Mouse (Mus musculus) T-helper 2 cell (primary cell): Measurements from ENCODE around the gene Il1rl2.

Experiments used
- in situ Hi-C: fragments of 300-600 bp; cut with MboI, MseI; formaldehyde crosslinking; loops from one replicate; pipeline ENCODE4 v1.15.1; 2025; ENCODE audit warnings: high pct_unique_total_duplicates

The Il1rl2 gene

GRCm38 (mm10) chr1:40324955-40325702, 719 bp downstream of the Il1rl2 start:
- in situ Hi-C loops: no loop called here

DNA sequence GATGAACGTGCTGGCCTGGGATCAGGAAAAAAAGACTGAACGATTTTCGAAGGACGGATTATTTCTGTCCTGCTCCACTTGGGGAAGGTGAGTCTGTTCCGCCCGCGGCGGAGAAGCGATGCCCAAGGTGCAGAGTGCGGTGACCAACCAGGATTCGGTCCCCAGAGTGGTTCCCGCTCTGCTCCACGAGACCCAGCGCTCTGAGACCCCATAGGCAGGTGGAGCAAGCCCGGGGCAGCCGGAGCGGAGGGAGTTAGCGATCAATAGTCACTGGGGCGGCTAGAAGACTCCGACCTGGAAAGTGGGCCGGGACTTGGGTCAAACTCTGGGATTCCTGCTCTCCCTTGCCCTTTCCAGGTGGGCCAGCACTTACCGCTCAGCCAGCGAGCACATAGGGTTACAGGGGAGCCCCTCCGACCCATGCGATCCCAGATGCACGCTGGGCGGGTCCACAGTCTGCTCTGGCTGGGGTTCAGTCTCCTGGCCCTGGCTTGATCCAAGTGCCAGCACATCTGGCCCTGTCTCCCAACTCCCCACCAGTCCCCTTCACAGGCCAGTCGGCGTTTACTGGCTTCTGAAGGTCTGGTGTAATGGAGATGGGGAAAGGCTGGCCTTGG, 1.4 kb downstream of the Il1rl2 start:
- in situ Hi-C loops: no loop called here

- in situ Hi-C loops: no loop called here
These were observed 3.2 kb downstream of the Il1rl2 start for GRCm38 (mm10) chr1:40327604-40328003.

DNA sequence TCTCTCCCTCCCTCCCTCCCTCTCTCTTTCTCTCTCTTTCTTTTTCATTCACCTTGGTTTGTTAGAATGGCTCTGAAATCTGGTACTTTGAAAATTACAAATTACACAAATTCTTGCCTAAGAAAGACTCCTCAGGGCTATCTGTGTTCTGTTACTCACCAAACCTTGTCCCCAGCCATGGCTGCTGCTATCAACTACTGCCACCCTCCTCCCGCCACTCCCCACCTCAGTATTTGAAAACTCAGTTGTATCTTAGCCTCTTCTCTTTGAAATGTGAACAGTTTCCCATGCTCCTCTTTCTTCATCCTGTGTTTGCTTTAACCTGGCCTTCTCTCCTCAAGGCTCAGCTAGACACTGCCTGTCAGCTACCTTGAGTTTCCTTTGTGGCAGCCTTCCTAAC, 5.1 kb downstream of the Il1rl2 start:
- in situ Hi-C loops: no loop called here

DNA sequence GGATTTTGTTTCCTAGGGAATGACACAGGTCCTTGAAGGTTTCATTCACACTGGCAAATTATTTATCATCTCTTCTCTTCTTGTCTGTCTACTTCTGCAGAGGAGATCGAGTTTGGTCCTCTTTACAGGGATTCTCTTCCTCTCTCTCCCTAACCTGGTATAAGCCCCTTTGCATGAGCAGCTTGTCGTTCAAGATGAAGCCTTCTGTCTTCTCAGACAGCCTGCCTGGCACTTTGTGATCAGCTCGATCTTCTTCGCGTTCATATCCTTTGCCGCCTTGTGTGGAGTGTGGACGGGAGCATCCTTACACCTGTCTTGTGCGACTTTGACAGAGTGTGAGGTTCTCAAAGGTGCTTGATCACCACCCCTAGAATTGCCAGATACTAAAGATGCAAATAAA, 5.8 kb downstream of the Il1rl2 start:
- in situ Hi-C loops: no loop called here

DNA sequence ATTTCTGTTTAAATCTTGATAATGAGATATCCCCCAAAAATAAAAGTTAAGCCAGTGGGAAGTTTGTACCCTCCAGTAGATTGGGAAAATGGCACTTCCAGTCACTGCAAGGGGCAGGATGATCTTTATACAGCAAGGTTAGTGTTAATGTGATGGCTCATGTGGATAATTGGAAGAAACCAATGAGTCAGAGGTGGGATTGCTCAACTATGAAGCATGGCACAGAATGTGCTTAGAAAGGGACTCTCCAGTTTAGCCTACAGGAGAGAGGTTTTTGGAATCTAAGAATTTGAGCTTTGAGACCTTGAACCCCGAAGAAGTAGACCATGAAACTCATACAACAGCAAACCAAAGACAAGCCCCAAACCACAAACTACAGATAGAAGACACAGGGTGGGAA, 14.9 kb downstream of the Il1rl2 start:
- in situ Hi-C loops: no loop called here

- in situ Hi-C loops: no loop called here
These were observed 15.7 kb downstream of the Il1rl2 start for GRCm38 (mm10) chr1:40340102-40340501.

GRCm38 (mm10) chr1:40352158-40352903, 27.9 kb downstream of the Il1rl2 start:
- in situ Hi-C loops: no loop called here

DNA sequence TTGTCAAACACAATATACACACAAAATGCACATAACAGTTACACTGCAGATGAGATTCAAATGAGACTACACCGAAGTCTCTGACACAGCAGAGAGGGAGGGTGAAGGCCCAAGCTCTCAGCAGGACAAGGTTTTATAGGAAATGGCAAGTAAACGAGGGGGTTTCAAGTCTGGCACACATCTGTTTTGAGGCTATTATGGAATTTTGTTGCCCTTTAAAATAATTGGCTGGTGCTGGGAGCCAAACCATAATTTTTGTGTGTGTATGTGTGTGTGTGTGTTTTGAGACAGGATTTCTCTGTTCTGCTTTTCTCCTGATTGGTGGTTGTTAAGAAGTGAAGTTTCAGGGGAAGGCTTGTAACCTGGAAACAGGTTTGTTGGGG, 28.5 kb downstream of the Il1rl2 start:
- in situ Hi-C loops: no loop called here

DNA sequence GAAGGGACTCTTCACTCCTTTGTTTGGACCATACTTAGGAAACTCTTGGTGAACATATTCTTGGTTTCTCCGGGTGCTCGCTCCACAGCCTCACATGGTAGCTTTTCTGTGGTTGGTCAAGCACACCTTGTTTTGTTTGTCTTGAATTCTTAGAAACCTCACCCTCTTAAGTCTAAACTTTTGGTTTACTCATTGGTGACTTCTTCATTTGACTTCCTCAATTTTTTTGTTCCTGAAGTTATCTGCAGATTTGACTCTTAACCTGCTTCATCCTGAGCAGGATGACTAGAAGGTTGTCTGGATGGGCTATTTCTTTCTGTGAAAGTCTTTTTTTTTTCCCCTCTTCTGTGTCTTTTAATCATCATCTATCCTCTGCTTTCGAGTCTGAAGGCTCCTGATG, 30.3 kb downstream of the Il1rl2 start:
- in situ Hi-C loops: no loop called here

- in situ Hi-C loops: no loop called here
These were observed 31.0 kb downstream of the Il1rl2 start for GRCm38 (mm10) chr1:40355431-40355843.

DNA sequence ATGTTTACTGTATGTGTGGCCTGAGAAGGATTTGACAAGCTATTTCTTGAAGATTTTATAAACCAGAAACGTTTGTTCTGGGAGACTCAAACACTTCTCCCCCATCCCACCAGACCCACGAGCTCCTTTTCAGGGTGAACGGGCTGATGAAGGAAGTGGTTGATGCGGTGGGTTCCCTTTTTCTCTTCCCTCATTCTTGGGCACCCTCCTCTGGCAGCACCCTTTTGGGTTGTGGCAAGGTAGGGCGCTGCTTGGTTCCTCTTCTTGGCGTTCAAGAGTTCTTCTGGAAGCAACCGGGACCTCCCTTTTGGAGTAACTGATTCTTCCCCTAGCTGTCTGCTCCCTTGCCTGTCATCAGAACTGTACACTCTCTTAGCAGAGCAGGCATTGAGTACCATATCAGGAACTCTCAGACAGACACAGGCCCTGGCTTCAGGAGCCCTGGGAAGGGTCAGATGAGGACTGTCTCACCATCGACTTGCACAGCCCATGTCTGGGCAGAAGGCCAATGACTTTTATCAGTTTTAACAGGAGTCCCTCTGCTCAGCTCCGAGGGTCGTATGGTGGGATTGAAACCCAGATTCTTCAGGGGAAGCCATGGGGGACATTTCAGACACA, 31.6 kb downstream of the Il1rl2 start:
- in situ Hi-C loops: no loop called here

GRCm38 (mm10) chr1:40357921-40358320, 33.5 kb downstream of the Il1rl2 start:
- in situ Hi-C loops: no loop called here

DNA sequence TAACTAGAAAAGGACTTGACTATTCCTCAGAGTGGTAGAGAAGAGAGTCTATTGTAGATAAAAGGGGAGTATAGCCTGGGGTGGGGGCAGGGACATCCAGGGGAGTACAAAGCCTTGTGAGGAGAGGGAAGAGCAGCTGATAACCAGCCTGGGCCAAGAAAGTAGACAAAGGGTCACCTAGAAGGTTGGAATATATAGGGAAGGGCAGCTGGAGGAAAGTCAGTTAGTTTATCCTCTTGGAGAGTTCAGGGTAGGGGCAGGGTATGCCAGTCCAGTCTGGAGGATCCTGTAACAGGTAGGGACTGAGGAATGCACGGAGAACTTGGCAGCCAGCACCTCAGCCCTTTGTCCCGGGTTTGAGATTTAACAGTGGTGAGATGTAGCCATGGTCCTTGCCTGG, 33.9 kb downstream of the Il1rl2 start:
- in situ Hi-C loops: no loop called here

DNA sequence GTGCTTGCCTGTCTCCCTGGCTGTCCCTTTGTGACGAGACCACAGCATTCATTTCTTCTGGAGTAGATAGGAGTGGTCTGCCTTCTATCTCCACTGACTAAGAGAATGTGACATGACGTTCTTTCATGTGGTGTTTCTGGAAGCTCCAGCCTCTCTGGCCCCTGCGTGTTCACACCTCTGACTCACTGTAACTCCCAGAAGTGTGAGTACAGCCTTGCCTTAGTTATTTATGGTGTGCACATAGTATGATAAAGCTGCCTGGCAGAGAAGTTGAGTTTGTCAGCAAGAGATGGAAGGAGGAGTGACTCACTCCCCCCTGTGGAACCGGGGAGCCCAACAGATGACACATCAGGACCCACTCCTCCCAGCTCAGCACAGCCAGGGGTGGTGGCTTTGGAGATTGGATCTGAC, 34.4 kb downstream of the Il1rl2 start:
- in situ Hi-C loops: no loop called here

DNA sequence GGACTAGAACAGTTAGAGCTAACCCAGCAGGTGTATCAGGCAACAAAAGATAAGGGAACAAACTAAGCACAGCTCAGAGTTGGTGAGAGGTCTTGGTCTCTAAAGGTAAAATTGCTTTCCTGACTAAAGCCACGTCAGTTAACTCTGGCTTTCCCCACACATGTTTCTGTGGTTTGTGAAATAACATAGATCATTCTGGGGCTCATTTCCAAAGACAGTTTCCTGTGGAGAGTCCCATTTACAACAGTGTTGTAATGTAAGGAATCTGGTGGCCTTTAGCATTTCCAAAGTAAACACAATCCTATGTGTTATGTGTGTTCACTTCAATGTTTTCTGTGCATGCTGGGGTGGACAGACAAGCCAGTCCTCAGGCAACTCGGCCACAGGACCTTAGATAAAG, 35.3 kb downstream of the Il1rl2 start:
- in situ Hi-C loops: no loop called here

- in situ Hi-C loops: no loop called here
These were observed 36.6 kb downstream of the Il1rl2 start for GRCm38 (mm10) chr1:40360969-40361368.

DNA sequence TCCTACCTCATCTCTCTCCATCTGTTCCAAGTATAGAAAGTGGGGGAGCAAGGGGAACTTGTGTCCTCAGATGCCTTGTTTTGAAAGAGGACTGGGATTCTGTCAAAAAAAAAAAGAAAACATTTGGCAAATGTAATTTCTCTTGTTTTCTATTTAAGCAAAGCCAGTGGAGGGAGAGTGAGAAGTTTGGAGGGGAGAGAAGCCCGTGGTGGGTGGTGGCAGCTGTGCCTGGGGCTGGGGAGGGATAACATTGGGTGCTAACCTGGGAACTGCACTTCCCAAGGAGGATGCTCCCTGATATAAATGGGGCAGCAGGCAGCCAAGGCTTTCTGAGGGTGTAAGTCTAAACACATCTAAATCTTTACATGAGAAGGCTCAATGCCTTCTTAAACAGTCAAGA, 37.2 kb downstream of the Il1rl2 start:
- in situ Hi-C loops: no loop called here

DNA sequence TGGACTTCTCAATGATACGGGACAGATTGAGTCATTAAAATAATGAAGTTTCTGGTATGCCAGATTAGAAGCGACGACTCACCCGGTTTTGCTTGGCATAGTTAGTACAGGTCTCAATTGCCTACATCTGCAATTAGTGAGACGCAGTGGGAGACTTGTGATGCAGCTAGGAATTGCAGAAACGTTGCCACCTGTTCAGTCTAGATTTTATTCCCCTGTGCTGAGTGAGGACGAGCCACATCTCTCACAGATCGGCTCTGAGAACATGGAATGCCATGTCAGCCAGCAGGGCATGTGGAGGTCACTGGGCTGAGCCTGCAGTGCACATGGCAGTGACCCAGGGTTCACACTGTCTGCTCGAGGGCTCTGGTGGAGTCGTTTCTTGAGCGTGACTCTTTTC, 38.4 kb downstream of the Il1rl2 start:
- in situ Hi-C loops: no loop called here

DNA sequence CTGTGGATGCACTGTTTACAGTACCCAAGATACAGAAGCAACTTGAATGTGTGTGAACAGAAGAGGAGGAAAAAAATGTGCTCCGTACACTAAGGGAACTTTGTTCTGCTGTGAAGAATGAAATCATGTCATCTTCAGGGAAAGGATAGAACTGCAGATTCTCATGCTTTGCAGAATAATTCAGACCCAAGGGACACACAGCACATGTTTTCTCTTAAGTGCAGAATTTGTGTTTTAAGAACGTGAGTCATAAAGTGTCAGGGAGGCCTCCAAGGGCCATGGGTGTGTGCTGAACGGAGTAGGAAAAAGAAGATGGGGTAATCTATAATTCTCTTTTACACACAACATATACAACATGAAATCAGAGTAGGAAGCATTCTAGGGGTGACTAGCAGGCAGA, 48.5 kb downstream of the Il1rl2 start:
- in situ Hi-C loops: loop anchor here (5.0 kb wide), 1 partner anchor 266 kb away; no protein-coding TSS in a partner anchor

- in situ Hi-C loops: no loop called here
These were observed 50.7 kb downstream of the Il1rl2 start for GRCm38 (mm10) chr1:40375148-40375547.

DNA sequence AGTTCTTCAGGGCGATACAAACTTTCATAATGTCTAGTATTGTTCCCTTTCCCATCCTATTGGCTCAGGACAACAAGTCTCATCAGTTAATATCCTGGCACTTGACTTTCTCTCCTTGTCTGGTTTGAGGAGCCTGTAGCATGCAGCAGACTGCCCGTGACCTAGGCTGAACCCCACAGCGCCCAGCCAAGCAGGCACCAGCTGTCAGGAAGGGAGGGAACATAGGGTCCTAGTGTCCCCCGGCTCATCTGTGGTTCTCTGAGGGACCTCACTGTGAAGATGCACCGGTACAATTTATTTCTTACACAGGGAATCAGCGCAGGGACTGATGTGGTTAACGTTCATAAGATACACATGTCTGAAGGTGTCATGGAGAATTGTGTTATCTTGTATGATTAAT, 52.3 kb downstream of the Il1rl2 start:
- in situ Hi-C loops: no loop called here
